Mouse (Mus musculus) embryonic facial prominence, embryonic 15.5 days (tissue): Measurements from ENCODE around the gene Mrgprx1. TPM values are rescaled to one million over a fixed set of nuclear protein-coding genes. Genes with fewer than 3 reads are reported as not detected.

Source experiments
- ATAC-seq: fragments of 200-750 bp; cut with Nextera tagmentation; 2 replicates; pipeline ENCODE4 v1.8.0; 2017; ENCODE audit warnings: low read depth, moderate TSS enrichment; ENCODE audit not compliant: insufficient number of reproducible peaks, low FRiP score, low TSS enrichment
- H3K27ac ChIP-seq: fragments of 300-500 bp; sonication (generic); replicated peaks from 2 replicates; pipeline ENCODE4 v1.5.1; 2015; ENCODE audit warnings: mild to moderate bottlenecking, inconsistent platforms
- H3K27me3 ChIP-seq: fragments of 300-500 bp; sonication (generic); 2 replicates; pipeline ENCODE4 v1.6.1; 2015; ENCODE audit warnings: inconsistent platforms
- H3K36me3 ChIP-seq: fragments of 300-500 bp; sonication (generic); 2 replicates; pipeline ENCODE4 v1.6.1; 2015; ENCODE audit warnings: mild to moderate bottlenecking, inconsistent platforms
- H3K4me1 ChIP-seq: fragments of 300-500 bp; sonication (generic); 2 replicates; pipeline ENCODE4 v1.6.1; 2015; ENCODE audit warnings: inconsistent platforms
- H3K4me2 ChIP-seq: fragments of 300-500 bp; sonication (generic); replicated peaks from 2 replicates; pipeline ENCODE4 v1.6.1; 2015; ENCODE audit warnings: mild to moderate bottlenecking, inconsistent platforms
- H3K4me3 ChIP-seq: fragments of 300-500 bp; sonication (generic); replicated peaks from 2 replicates; pipeline ENCODE4 v1.5.1; 2015; ENCODE audit warnings: mild to moderate bottlenecking, inconsistent platforms
- H3K9ac ChIP-seq: fragments of 300-500 bp; sonication (generic); 2 replicates; pipeline ENCODE4 v1.6.1; 2015; ENCODE audit warnings: inconsistent platforms
- H3K9me3 ChIP-seq: fragments of 300-500 bp; sonication (generic); replicated peaks from 2 replicates; pipeline ENCODE4 v1.6.1; 2016; ENCODE audit warnings: inconsistent platforms
- WGBS: fragments of 180-500 bp; shearing (Covaris S2); methylation state at CpG from one replicate; pipeline ENCODE4 v1.1.7; 2015; 5-methylcytosine and 5-hydroxymethylcytosine counted together
- polyA plus RNA-seq: library from polyadenylated mRNA; unstranded; fragments of >200 nt; fragmentation: Nextera tagmentation; extraction: Ambion mirVana; gene quantifications from 2 replicates; pipeline ENCODE4 v1.2.1, GENCODE M21; 2015

Mrgprx1 gene
- polyA plus RNA-seq, result not detected in 2 replicates

GRCm38 (mm10) chr7:48027497-48027896 is at the start of gene Mrgprx1:
TSS of gene Mrgprx1 (minus strand) at chr7:48027597.
- no peak within 1 kb of the TSS for H3K27ac ChIP-seq
- H3K9ac ChIP-seq, result no peak within 1 kb of the TSS
- H3K4me3 ChIP-seq, result no peak within 1 kb of the TSS
- H3K9me3 ChIP-seq, result no peaks in the 10 kb centered on the region
- H3K4me1 ChIP-seq, result no peaks in the 10 kb centered on the region
- H3K36me3 ChIP-seq, result no peaks in the 10 kb centered on the region
- no peak for ATAC-seq
- no peaks in the 10 kb centered on the region for H3K27me3 ChIP-seq
- 83% methylated on average over 3 of the region's 3 CpGs for WGBS
- no peak within 1 kb of the TSS for H3K4me2 ChIP-seq

DNA sequence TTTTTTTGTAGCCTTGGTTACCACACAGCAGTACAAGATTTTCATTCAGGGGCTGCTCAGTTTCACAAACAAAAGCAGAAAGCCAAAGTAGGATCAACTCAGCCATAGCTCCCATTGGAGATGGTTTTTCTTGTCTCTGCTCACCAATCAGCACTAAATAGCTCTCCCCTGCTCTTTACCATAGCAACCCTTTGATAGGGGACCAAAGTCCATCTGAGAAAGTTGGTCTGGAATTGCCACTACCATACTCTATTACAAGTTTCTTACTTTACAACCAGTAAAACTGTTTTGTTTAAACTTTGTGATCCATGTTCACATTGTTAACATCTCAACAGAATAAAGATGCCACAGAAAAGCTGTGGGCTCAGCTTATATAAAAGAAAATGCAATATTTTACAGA is 48.1 kb upstream of the Mrgprx1 start:
- no peaks in the 10 kb centered on the region for H3K4me1 ChIP-seq
- no peak for ATAC-seq
- no peak overlapping the region for H3K4me2 ChIP-seq
- no peak overlapping the region for H3K4me3 ChIP-seq
- H3K9me3 ChIP-seq, result no peaks in the 10 kb centered on the region
- no peaks in the 10 kb centered on the region for H3K27me3 ChIP-seq
- H3K27ac ChIP-seq, result no peak overlapping the region
- no peak overlapping the region for H3K9ac ChIP-seq
- H3K36me3 ChIP-seq, result no peaks in the 10 kb centered on the region

DNA sequence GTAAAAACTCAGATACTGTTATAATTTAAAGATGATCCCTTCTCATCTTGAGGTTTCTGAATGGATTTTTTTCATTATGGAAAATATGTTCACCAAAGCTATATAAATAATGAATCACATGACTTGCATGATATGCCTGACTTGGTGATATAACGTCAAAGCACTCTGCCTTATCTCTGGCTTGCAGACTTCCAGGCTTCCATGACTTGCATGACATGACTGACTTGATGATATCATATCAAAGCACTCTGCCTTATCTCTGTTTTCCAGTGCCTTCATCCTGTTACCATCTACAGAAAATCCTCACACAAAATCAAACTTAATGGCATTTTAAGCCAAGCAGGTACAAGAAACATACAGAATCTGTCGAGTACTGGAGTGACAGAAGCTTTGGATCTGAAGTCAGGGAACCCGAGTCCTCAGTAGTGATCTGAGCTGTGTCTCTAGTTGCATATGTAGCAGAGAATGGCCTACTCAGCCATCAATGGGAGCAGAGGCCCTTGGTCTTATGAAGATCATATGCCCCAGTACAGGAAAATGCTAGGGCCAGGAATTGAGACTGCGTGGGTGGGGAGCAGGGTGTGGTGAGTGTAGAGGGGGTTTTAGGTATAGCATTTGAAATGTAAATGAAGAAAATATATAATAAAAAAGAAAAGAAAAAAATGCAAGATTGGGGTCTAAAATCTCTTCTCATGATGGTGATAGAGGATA is 19.2 kb upstream of the Mrgprx1 start:
- 82% methylated on average over 4 of the region's 4 CpGs for WGBS
- Histone ChIP-seq H3K9me3 (no peaks in the 10 kb centered on the region), H3K9ac (no peak overlapping the region), H3K4me3 (no peak overlapping the region), H3K27ac (no peak overlapping the region), H3K27me3 (no peaks in the 10 kb centered on the region), H3K4me2 (no peak overlapping the region), H3K4me1 (no peaks in the 10 kb centered on the region), H3K36me3 (no peaks in the 10 kb centered on the region)
- no peak for ATAC-seq

DNA sequence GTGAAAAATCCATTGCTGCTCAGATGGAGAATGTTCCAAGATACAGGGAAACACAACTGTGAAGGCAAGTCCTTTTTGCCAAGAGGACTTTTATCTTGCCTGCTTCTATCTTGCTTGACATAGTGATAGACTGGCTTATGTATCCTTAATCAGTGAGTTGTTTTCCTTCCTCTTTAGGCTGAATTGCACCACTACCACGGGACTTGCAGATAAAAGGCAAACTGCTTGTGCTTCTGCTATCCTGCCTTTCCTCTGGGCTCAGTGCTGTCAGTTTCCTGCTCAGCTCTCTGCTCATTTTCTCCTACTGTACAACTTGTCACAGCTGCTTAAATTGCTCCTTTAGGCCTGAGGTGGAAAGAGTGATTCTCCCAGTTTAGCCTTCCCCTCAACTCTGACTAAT is 16.6 kb upstream of the Mrgprx1 start:
- Histone ChIP-seq H3K36me3 (no peaks in the 10 kb centered on the region), H3K9me3 (no peaks in the 10 kb centered on the region), H3K4me2 (no peak overlapping the region), H3K27me3 (no peaks in the 10 kb centered on the region), H3K9ac (no peak overlapping the region), H3K4me1 (no peaks in the 10 kb centered on the region), H3K27ac (no peak overlapping the region), H3K4me3 (no peak overlapping the region)
- ATAC-seq, result no peak
- WGBS, result 33% methylated on average over 1 of the region's 1 CpGs

- H3K4me2 ChIP-seq, result no peak overlapping the region
- no peaks in the 10 kb centered on the region for H3K4me1 ChIP-seq
- H3K27me3 ChIP-seq, result no peaks in the 10 kb centered on the region
- no peak overlapping the region for H3K4me3 ChIP-seq
- ATAC-seq, result no peak
- WGBS, result 43% methylated on average over 2 of the region's 2 CpGs
- no peaks in the 10 kb centered on the region for H3K9me3 ChIP-seq
- H3K36me3 ChIP-seq, result no peaks in the 10 kb centered on the region
- no peak overlapping the region for H3K9ac ChIP-seq
- H3K27ac ChIP-seq, result no peak overlapping the region
These were observed 9.5 kb downstream of the Mrgprx1 start for GRCm38 (mm10) chr7:48017874-48018273.

DNA sequence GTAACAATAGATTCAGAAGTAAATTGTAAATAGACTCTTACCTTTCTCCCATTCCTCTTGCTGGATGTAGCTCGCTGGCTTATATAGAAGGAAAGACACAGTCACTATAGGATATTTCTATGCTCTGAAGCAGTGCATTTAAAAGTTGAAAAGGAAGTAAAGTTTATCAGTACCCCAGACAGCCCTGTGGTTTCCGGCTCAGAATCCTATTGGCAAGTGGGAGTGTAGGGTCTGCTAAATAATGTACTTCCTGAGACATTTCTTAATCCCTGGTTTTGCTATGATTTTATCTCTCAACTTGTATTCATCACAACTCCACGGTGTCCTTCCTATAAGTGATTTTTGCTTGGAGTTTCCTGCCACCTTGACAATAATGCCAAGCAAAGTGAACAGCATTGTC is 31.7 kb downstream of the Mrgprx1 start:
- 72% methylated on average over 3 of the region's 3 CpGs for WGBS
- H3K9ac ChIP-seq, result no peak overlapping the region
- no peak overlapping the region for H3K4me2 ChIP-seq
- no peaks in the 10 kb centered on the region for H3K27me3 ChIP-seq
- H3K4me3 ChIP-seq, result no peak overlapping the region
- no peak for ATAC-seq
- H3K36me3 ChIP-seq, result no peaks in the 10 kb centered on the region
- H3K9me3 ChIP-seq, result no peaks in the 10 kb centered on the region
- H3K4me1 ChIP-seq, result no peaks in the 10 kb centered on the region
- no peak overlapping the region for H3K27ac ChIP-seq

DNA sequence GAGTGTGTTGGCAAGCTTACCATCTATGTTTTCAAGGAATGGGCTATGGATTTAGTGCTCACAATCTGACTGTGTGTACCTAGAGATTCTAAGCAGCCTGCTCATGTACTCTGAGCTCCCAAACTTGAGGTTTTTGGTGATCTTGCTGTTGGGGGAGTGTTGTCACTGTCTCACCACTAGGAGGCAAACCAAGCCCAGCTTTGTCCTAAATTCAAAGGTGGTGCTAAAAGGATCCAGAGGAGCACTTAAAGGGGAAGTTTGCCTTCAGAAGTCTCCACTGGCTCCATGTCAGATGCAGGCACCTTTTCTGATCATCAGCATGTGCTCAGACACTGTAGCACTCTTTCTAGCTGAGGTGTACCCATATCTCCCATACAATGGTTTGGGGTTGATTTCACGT is 40.6 kb downstream of the Mrgprx1 start:
- no peak overlapping the region for H3K9ac ChIP-seq
- no peaks in the 10 kb centered on the region for H3K9me3 ChIP-seq
- H3K4me1 ChIP-seq, result no peaks in the 10 kb centered on the region
- H3K27ac ChIP-seq, result no peak overlapping the region
- H3K27me3 ChIP-seq, result no peaks in the 10 kb centered on the region
- WGBS, result 46% methylated on average over 1 of the region's 1 CpGs
- no peak for ATAC-seq
- no peak overlapping the region for H3K4me2 ChIP-seq
- no peaks in the 10 kb centered on the region for H3K36me3 ChIP-seq
- no peak overlapping the region for H3K4me3 ChIP-seq

GRCm38 (mm10) chr7:47981995-47982394 is 45.4 kb downstream of the Mrgprx1 start, which contains the start of gene Mrgpra4:
TSS of gene Mrgpra4 (minus strand) at chr7:47982095.
- 54% methylated on average over 1 of the region's 1 CpGs for WGBS
- no peak within 1 kb of the TSS for H3K4me2 ChIP-seq
- no peaks in the 10 kb centered on the region for H3K27me3 ChIP-seq
- no peaks in the 10 kb centered on the region for H3K9me3 ChIP-seq
- no peaks in the 10 kb centered on the region for H3K36me3 ChIP-seq
- H3K4me3 ChIP-seq, result no peak within 1 kb of the TSS
- H3K9ac ChIP-seq, result no peak within 1 kb of the TSS
- no peak for ATAC-seq
- no peak within 1 kb of the TSS for H3K27ac ChIP-seq
- no peaks in the 10 kb centered on the region for H3K4me1 ChIP-seq

Other genes starting within 250 kb of the Mrgprx1 start
- not detected in 2 replicates for gene Mrgpra4, start 45.5 kb downstream of the Mrgprx1 start, polyA plus RNA-seq
- gene Mrgprb5, start 141.4 kb upstream of the Mrgprx1 start, polyA plus RNA-seq, result not detected in 2 replicates
- not detected in 2 replicates for gene Mrgprb4, start 171.7 kb upstream of the Mrgprx1 start, polyA plus RNA-seq